Mouse (Mus musculus) layer of hippocampus, postnatal 36 days (tissue): ENCODE data around the gene Prokr1. TPM values are rescaled to one million over a fixed set of nuclear protein-coding genes. Genes with fewer than 3 reads are reported as not detected.
"Not testable (repeated sequence)": the region's sequence is repeated elsewhere in the genome, so short reads cannot be mapped to it uniquely, and the experiment has no call there.

ENCODE experiments used
- DNase-seq, 2 experiments: peaks; one replicate each; pipeline ENCODE4 v3.0.0; 2022
- total RNA-seq, 2 experiments: library from RNA; stranded (reverse); gene quantifications; 2 replicates each; pipeline ENCODE4 v1.2.3; 2021

Gene Prokr1
- total RNA-seq, result under 1 TPM in 1 of 2 experiments, not detected in 1; 0.25 TPM

DNA sequence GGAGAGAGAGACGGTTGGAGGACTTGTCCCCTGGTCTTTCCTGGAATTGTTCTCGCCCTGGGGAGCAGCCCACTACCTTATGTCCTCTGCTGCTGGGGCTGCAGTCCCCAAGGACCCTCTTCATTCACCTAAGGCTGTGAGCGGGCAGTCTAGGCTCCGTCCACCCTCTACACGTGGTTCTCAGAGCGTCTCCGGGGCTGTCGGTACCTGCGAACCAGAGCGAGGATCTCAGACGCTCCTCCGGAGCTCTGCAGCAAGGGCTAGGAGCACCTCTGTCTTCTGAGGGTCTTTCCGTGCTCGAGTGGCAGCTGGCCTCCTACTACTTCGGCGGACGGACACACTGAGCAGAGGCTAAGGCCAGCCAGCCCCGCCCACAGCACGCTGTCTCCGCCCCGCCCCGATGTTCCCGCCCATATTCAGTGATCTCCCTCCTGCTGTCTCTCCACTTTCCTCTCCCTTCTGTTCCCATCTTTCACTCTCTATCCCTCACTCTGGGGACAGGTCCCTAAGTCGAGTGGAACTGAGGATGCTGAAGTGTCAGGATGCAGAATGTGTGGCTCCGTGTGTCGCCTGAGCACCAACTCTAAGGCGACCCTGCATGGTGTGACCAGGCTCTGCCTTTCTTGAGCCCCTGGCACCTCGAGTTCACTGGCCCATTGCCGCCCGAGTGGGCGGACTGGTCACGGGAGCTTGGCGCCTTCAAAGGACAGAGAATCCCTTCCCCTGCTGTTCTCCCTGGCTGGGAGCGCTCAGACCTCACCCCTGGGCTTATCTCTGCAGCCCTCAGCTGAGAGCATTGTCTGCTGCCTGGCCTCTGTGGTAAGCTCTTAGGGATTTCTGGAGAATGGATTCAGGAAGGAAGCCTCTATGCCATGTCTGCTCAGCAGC is at the start of gene Prokr1:
TSS of gene Prokr1 (minus strand) at position 350 of the 888 bp plus-strand sequence.
- DNase-seq, result no peak

DNA sequence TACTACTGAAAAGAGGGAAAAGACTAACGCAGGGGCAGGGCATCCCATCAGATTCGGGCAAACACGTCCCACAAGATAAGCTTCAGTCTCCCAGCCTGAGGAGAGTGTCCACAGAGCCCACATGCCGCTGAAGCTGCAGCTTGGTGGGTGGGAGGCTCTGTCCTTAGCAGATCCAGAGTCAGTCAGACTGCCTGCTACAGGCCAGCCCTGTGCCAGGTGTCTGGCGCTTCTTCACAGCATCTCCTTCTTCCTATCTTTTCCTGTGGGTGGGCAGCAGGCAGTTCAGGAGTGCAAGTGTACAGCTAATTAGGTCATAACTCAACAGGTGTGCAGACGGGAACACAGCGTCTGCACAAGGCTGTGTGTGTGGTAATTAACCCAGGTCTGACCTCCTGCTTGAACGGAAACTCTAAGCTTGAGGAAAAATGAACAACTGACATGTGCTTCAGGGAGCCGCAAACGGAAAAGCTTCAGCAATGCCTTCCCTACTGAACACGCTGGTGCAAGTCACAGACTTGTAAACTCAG is 47.7 kb upstream of the Prokr1 start:
- no peak for DNase-seq

DNA sequence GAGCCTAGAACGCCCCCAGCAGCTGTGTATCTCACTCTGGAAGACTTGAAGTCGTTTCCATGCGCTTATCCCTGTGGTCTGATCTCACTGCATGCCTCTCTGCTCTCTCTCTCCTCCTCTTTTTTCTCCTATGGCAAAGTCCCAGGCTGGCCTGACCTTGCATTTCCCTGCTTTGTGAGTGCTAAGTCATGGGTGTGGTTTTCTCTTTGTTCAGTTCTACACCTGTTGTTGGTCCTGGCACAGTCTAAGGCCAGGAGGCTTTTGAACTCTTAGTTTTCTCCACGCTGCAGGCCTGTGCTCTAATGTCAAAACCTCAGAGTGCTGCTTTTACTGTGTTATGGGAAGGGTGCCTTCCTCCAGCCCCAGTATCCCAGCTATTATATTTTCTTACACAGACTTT is 41.6 kb upstream of the Prokr1 start:
- no peak for DNase-seq

DNA sequence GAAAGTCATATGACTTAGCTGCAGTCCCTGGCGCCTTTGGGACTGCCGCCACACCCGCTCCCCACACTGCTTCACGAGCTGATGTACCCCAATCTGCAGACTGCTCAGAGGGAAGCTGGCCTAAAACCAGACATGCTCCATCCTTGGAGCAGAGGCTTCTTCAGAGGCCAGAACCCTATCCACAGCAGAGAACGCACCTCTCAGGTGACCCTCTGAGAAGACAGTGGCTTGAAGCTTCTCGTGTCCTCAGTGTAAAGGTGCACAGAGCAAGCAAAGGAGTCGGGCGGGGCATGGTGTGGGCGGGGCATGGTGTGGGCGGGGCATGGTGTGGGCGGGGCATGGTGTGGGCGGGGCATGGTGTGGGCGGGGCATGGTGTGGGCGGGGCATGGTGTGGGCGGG is 38.4 kb upstream of the Prokr1 start:
- not testable (repeated sequence) for DNase-seq

DNA sequence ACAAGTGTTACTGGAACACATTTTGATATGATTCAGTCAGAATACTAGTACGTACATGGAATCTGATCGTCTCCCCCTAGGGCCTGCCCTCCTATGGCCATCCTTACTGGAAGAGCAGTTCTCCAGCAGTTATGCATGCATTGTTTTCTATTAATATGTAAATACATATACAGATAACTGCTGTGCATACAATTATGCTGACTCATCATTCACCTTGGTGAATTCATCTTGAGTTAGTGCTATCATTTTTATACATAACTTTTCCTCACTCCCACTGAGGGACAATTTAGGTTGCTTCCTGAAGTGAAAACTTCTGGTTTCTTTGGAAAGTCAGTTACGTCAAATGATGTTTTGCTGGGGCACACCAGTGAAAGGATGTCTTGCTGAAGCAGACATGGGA is 32.6 kb upstream of the Prokr1 start:
- DNase-seq, result no peak

DNA sequence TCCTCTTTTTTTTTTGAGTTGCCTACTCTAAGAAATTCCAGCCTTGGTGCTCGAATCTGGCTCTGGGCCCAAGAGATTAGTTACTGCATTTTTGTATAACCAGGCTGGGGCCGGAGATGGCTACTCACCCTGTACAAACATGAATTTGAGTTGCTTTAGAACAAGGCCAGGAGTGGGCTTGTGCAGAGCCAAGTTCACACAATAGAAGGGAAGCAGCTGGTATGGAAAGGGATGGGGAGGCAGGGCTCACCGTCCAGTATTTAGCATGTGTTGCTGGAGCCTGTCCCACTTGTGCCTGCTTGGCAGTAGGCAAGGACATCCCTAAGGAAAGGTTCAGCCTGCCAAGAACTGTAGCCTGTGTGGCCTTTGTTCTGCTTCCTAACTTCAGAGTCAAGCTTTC is 30.7 kb upstream of the Prokr1 start:
- no peak for DNase-seq

DNA sequence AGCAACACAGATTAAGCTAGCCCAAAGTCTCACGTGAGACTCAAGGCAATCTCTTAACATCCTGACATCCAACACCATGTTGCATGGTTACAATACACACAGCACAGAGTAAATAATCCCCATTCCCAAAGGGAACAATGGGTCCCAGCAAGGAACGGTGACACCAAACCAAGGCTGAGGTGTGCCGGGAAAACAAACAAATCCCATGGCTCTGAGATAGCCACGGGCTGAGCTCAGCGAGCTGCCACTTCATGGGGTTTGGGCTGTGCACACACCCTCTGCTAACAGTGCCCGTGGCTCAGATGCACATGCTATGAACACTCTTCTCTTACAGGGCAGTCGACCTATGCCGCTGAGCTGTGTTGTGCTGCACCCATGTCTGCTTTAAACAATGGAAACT is 27.5 kb upstream of the Prokr1 start:
- DNase-seq, result no peak

DNA sequence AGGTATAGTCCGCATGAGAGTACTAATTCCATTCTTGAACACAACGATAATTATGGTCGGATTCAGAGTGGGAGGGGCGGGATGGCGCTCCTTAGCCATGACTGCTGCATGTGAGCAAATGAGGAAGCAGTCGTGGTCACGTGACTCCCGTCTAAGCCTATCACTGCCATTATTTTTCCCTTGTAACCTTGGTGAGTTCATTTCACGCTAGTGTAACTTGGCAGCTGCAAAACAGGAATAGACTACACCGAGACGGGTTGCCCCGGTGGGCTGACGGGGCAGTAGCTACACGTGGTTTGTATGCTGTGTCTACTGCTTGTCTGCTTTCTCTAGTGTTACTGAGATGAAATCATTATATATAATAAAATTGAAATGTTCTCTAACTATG is 25.1 kb upstream of the Prokr1 start:
- DNase-seq, result no peak

DNA sequence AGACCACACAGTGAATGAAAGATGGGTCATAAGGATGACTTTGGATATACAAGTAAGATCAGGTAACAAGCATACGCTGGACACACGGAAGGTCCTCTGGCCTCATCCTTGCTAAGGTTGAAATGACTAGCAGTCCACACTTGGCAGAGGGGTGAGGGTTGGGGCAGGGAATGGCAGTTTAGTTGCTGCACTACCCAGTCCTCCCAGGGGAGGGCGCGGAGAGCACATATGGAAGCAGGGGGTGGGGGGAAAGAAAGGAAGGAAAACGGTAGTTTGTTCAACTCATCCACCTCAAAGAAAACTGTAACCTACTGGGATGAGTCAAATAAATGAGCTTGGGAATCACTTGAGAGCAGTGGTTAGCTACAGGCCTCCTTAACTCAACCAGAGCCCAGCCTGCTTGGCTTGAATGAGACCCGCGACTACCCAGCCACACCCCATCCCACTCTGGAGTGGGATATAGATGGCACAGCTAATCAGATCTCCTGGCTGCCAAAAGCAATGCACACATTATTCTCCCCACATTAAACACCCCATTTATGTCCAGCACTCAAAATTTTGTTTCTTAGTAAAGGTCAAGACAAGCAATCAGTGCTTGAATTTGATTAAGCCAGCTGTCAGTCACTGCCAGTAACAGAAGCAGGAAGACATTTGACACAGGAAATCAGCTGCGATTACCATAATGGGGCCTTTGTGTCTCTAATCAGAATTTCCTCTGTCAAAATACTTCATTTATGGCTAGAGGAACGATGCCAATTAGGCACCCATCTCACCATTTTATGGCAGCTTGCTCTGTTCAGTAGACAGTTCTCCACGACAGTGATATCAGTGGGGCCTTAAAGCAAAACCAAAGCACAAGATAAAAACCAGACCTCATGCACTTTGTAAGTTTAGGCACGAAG is 24.5 kb upstream of the Prokr1 start:
- no peak for DNase-seq

DNA sequence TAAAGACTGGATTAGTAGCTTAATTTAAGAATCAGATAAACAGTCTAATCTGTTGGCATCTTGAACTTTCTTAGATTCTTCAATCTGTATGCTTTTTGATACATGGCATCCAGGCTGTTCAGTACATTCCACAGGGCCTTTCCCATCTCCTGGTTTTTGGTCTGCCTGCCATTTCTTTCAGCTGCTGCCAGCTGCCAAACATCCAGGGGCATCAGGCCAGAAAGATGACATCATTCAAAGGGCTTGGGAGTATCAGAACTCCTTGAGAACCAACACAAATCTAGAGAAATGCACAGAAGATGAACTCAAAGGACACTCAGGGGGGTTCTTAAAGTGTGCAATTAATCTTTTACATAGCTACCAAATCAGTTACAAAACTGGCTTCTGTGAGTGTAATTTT is 9.3 kb upstream of the Prokr1 start:
- no peak for DNase-seq

DNA sequence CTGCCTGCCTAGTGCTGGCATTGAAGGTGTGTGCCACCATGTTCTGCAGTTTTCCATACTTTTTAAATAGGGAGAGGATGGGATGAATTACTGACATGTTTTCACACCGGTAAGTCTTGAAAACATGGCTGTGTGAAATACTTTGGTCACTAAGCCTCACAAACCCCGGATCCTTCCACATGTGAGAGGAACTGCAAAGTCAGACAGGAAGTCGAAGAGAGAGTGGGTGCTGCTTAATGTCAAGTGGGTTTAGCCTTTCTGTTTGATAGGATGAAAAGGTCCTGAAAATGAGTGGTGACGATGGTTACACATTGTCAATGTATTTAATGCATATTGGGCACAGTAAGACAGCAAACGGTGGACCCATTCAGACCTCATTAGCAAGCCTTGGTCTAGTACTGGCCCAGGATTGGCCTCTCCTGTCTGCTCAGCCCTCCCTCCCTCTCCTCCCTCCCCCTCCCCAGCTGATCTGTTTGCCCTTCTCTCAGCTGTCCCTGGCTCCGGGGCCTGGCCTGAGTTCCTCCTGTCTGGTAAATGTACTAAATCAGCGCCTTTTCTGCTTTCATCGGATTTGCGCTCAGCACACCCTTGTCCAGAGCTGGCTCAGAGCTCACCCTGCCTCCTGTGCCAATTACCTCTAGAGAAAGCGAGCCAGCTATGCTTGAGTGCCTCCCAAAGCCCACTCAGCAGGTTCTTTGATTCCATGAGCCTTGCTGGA is 6.7 kb upstream of the Prokr1 start:
- peak in 1 of 2 experiments; percentile 9 for DNase-seq

DNA sequence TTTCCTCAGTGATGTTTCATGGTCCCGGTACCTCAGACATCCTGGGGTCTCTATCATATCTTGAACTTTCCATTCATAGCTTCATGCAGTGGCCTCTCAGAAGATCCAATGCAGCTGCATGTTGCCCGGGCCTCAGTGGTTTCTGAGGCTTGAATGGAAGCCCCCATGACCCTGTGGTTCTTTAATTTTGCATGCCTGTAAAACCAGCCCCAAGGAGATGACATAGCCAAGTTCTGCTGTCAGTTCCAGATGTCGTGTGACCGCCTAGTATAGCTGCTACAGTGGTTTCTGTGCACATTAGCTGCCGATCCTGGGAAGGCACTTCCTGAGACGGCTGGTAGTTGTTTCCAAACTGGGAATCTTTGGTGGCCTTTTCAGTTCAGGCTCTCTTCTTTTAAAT is 3.6 kb upstream of the Prokr1 start:
- no peak for DNase-seq

DNA sequence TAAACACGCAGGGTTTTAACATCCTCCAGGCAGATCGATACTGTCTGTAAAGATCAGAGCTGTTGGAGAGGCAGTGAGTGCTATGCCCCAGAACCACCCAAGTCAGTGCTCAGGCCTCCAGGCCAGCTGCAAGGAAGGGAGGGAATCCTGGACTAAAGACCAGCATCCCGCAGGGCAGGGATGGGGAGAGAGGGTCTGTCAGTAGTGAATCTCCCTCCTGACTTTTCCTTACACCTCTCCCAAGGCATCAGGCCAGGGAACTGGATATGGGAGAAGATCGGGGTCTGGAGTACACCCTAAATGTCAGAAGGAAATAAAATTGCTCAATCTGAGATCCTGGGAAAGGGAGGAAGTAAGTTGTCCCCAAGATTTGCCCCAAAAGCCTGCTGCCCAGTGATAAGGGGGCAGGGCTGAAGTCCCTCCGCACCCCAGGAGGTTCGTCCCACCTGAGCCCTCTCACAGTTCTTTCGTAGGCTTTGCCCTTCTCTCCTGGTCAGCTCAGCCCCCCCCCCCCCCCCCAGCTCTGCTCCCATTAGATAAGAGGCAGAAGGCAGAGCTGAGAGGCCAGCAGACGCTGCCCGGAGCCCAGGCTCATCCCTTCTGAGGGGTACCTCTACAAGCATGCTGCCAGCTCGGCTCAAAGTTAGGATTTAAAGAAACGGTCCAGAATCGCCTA is 687 bp downstream of the Prokr1 start:
- DNase-seq, result no peak

DNA sequence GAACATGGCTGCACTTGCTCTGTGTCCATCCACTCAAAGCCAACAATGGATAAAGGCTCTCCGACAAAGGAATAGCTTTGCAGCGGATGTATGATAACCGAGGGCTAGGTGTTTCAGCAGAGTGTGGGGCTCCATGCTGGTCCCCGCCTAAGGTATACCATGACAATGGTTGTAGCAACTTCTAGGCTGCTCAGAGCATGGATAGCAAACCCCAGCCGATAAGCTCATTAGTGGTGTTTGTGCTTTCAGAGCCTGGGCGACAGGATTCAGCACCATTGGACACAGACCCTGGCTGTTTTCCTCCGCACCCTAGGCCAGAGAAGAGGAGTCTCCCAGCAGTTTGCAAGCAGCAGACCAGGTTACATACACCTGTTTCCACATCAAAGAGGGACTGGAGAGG is 6.6 kb downstream of the Prokr1 start:
- DNase-seq, result no peak

DNA sequence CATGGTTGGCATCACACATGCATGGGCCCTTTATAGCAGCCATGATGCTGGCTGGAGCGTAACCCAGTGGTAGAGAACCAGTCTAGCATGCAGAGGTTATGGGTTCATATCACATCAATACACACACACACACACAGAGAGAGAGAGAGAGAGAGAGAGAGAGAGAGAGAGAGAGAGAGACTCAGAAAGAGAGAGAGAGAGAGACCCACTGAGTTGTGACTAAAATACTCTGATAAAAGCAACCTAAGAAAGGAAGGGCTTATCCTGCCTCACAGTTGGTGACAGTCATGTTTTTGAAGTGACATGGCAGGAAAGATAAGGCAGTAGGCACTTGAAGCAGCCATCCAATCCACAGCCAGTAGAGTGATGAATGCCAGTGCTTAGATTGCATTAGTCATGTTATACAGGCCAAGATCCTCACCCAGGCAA is 7.3 kb downstream of the Prokr1 start:
- DNase-seq, result no peak

DNA sequence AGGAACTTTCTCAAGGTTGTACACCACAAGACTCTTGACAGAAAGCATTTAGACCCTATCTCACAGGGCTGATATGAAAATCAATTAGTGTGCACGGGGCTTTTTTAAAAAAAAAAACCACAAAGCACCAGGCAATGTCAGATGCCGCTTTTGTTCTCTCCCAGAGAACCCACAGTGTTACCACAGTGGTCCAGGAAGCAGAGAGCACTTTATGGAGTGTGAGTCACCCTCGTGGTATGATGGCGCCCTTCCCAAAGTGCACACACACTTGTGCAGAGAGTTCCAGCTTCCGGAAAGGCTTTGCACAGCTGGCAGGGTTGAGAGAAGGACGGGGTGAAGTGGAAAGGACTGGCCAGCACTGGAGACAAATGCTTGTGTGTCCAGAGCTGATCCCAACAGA is 8.1 kb downstream of the Prokr1 start:
- DNase-seq, result no peak

DNA sequence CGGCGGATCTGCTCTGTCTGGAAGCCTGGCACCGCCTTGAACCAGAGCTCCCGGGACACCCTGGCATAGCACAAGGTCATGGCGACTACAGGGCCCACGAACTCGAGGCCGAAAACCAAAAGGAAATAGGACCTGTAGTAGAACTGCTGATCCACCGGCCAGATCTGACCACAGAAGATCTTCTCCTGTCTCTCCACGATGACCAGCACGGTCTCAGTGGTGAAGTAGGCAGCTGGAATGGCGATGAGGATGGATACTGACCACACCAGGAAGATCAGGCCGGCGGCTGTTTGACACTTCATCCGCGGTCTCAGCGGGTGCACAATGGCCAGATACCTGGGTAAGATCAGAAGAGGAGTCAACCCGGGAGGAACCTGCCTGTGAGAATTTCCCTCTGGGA is 9.0 kb downstream of the Prokr1 start:
- DNase-seq, result no peak

DNA sequence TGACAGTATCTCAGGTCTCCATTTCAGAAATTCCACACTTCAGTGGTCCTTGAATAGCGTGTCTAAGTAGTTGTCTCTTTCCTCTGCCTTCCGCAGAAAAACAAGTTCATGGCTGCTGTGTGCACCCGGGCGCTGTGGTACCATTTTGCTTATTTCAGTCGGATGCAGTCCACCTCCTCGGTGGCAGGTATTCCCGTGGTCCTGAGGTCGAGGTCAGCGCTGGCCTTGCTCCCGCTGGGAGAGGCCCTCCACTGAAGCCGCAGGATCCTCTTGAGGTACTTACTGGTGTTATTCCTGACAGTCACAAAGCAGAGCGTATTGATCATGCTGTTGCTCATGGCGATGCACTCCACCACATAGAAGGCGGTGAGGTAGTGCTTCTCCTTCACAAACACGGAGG is 9.5 kb downstream of the Prokr1 start:
- no peak for DNase-seq

DNA sequence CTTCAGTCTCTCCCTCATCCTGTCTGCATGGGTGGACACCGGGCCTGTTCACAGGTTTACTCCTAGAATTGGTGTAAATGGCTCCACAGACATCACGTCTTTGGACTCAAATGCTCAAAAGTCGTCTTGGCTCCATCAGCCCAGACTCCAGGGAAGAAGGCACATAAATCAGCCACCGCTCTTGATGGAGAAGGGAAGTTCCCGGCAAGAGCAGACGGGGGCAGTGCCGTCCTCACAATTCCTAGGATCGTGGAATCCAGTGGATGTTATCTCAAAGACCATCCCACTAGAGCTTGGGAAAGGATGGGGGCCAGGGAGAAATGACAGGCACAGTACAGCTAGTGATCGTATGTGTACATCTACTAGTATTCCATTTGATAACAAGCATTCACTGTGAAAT is 12.3 kb downstream of the Prokr1 start:
- DNase-seq, result no peak

DNA sequence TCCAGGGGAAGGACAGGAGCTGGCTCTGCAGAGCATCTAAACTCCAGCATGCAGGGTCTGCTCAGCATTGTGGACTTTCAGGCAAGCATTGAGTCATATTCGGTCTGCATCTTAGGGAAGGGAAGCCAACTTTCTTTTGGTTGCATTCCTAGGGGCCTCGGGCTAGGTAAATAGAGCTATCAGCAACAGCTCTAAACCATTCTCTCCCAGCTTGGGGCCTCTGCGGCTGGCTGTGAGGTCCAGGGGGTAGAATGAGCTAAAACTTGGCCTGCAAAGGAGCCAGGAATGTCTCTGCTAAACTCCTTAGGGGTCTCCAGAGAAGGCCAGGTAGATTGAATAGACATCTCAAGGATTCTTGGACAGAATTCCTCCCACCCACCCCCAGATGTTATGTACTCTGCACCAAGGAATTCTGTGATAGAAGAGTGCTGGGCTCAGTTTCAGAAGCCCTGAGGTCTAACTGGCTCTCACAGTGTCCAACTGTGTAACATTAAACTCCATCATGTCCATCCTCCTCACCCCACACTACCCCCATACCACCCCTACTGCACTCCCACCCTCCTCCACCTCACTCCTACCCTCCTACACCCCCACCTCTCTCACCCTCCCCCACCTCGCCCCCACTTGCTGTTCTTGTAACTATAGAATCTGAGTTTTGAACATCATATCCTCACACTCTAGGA is 13.8 kb downstream of the Prokr1 start:
- DNase-seq, result no peak

DNA sequence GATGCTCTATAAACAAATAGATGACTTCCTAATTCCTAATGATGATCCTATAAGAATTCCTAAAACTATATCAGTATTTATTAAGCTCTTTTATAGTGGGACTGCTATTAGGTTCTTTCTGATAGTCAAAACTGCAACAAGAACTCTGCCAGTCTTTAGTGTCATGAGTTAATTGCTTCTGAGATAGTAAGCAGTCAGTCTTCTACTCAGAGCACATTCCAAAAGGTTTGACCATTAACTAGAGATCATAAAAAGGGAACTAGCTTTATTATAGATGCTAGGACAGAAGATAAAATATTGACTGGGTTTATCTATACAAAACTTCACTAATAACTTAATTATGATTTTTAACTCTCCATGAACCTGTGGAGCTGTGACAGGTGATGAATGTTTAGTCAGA is 18.7 kb downstream of the Prokr1 start:
- DNase-seq, result not testable (repeated sequence)
